Mouse (Mus musculus): ENCODE data around the gene Spem2. TPM values are rescaled to one million over a fixed set of nuclear protein-coding genes. Genes with fewer than 3 reads are reported as not detected.

Spem2 gene
- polyA plus RNA-seq, 1 experiment from 2014 or later = not detected

- ATAC-seq (ENCODE audit: insufficient read depth, low FRiP score, low read depth) = no peak
- H3K4me1 ChIP-seq = peaks cover 33% of the 10 kb centered on the region
- no peak overlapping the region for H3K27ac ChIP-seq
- 60% methylated on average over 8 of the region's 8 CpGs for WGBS
- peak overlapping the region; percentile 91 for H3K4me2 ChIP-seq
- peaks cover 3% of the 10 kb centered on the region; the same call in 1 of the 2 replicates for H3K27me3 ChIP-seq (replicated peaks)
- H3K36me3 ChIP-seq = no peaks in the 10 kb centered on the region
- H3K9ac ChIP-seq = 0 out of 2 replicates have a peak overlapping the region, but pooled peaks have one; percentile 0
- H3K4me3 ChIP-seq (replicated peaks) = peak overlapping the region; percentile 41
- no peaks in the 10 kb centered on the region for H3K9me3 ChIP-seq
These were observed 15.3 kb upstream of the Spem2 start for GRCm38 (mm10) chr11:69833554-69833953.

- Histone ChIP-seq H3K36me3 (peaks cover 25% of the 10 kb centered on the region), H3K4me3 (replicated peaks) (no peak overlapping the region), H3K27me3 (replicated peaks) (no peaks in the 10 kb centered on the region), H3K27ac (no peak overlapping the region), H3K9me3 (no peaks in the 10 kb centered on the region), H3K4me1 (peaks cover 9% of the 10 kb centered on the region), H3K9ac (no peak overlapping the region), H3K4me2 (no peak overlapping the region)
- 69% methylated on average over 5 of the region's 5 CpGs for WGBS
- ATAC-seq (ENCODE audit: insufficient read depth, low FRiP score, low read depth) = no peak
These were observed 10.6 kb upstream of the Spem2 start for GRCm38 (mm10) chr11:69828832-69829231.

GRCm38 (mm10) chr11:69823456-69823855, 5.2 kb upstream of the Spem2 start:
- no peak overlapping the region for H3K27ac ChIP-seq
- H3K4me3 ChIP-seq (replicated peaks) = no peak overlapping the region
- no peak overlapping the region for H3K4me2 ChIP-seq
- no peaks in the 10 kb centered on the region for H3K4me1 ChIP-seq
- no peaks in the 10 kb centered on the region for H3K9me3 ChIP-seq
- no peaks in the 10 kb centered on the region for H3K27me3 ChIP-seq (replicated peaks)
- H3K9ac ChIP-seq = no peak overlapping the region
- peaks cover 25% of the 10 kb centered on the region for H3K36me3 ChIP-seq
- WGBS = 73% methylated on average over 2 of the region's 2 CpGs
- ATAC-seq (ENCODE audit: insufficient read depth, low FRiP score, low read depth) = no peak

- H3K9me3 ChIP-seq = no peaks in the 10 kb centered on the region
- H3K4me2 ChIP-seq = no peak within 1 kb of the TSS
- peaks cover 14% of the 10 kb centered on the region for H3K36me3 ChIP-seq
- ATAC-seq (ENCODE audit: insufficient read depth, low FRiP score, low read depth) = no peak
- H3K4me3 ChIP-seq (replicated peaks) = no peak within 1 kb of the TSS
- H3K27ac ChIP-seq = no peak within 1 kb of the TSS
- H3K27me3 ChIP-seq (replicated peaks) = no peaks in the 10 kb centered on the region
- no peaks in the 10 kb centered on the region for H3K4me1 ChIP-seq
- WGBS = 86% methylated on average over 3 of the region's 3 CpGs
- no peak within 1 kb of the TSS for H3K9ac ChIP-seq
These were observed 3.8 kb upstream of the Spem2 start, which contains the start of gene Spem1 for GRCm38 (mm10) chr11:69822080-69822479. TSS of gene Spem1 (minus strand) at chr11:69822180.

- no peak overlapping the region for H3K9ac ChIP-seq
- ATAC-seq (ENCODE audit: insufficient read depth, low FRiP score, low read depth) = no peak
- H3K27me3 ChIP-seq (replicated peaks) = no peaks in the 10 kb centered on the region
- no peaks in the 10 kb centered on the region for H3K36me3 ChIP-seq
- no peak overlapping the region for H3K27ac ChIP-seq
- H3K4me2 ChIP-seq = no peak overlapping the region
- WGBS = 90% methylated on average over 8 of the region's 8 CpGs
- no peak overlapping the region for H3K4me3 ChIP-seq (replicated peaks)
- H3K9me3 ChIP-seq = no peaks in the 10 kb centered on the region
- H3K4me1 ChIP-seq = no peaks in the 10 kb centered on the region
These were observed 606 bp upstream of the Spem2 start for GRCm38 (mm10) chr11:69818871-69819270.

DNA sequence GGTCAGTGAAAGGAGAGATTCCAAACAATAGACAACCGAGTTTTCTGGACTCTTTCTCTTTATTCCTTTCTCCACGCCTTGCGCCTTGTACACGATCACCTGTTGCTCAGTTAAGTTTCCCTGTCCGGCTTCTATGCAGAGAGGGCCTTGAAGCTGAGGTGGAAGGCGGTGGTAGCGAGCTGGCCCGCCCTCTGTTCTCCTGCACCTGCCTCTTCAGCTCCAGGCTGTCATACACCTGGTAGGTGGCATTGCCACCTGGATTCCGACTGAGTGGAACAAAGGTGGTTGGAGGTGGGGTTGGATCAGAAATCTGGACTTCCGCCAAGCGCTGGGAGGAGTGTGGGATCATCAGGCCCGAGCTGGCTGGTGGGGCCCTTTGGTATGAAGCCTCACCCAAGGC, 1.7 kb downstream of the Spem2 start:
- 86% methylated on average over 12 of the region's 12 CpGs for WGBS

DNA sequence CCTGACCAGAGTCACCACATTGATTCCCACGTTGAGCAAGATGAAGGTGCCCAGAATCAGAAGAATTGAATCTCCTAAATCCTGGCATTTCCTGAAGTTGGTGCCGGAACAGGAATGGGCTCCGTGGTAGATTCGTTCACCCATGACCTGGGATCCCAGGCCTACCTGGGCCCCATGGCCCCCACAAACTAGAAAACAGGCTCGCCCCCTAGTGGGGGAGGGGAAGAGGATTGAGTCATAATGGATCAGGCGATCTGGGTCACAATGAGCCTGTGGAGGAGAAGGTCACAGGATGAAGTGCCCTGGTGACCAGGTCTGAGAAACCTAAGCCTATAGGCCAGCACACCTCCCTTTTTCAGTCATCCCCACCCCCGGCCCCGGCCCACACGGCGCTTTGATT, 3.1 kb downstream of the Spem2 start, which contains the start of gene Gm39566:
TSS of gene Gm39566 (minus strand) at position 144 of the 400 bp plus-strand sequence.
- Histone ChIP-seq H3K4me3 (replicated peaks) (no peak within 1 kb of the TSS), H3K36me3 (no peaks in the 10 kb centered on the region), H3K27me3 (replicated peaks) (no peaks in the 10 kb centered on the region), H3K27ac (no peak within 1 kb of the TSS), H3K9ac (no peak within 1 kb of the TSS), H3K9me3 (no peaks in the 10 kb centered on the region), H3K4me2 (no peak within 1 kb of the TSS), H3K4me1 (no peaks in the 10 kb centered on the region)
- no peak for ATAC-seq (ENCODE audit: insufficient read depth, low FRiP score, low read depth)
- WGBS = 57% methylated on average over 10 of the region's 10 CpGs

More for the DNA sequence above, 1.7 kb downstream of the Spem2 start:
- Histone ChIP-seq H3K4me3 (replicated peaks) (no peak overlapping the region), H3K9me3 (no peaks in the 10 kb centered on the region), H3K27ac (no peak overlapping the region), H3K4me2 (no peak overlapping the region), H3K36me3 (no peaks in the 10 kb centered on the region), H3K4me1 (no peaks in the 10 kb centered on the region), H3K27me3 (replicated peaks) (no peaks in the 10 kb centered on the region), H3K9ac (no peak overlapping the region)
- ATAC-seq (ENCODE audit: insufficient read depth, low FRiP score, low read depth) = no peak

DNA sequence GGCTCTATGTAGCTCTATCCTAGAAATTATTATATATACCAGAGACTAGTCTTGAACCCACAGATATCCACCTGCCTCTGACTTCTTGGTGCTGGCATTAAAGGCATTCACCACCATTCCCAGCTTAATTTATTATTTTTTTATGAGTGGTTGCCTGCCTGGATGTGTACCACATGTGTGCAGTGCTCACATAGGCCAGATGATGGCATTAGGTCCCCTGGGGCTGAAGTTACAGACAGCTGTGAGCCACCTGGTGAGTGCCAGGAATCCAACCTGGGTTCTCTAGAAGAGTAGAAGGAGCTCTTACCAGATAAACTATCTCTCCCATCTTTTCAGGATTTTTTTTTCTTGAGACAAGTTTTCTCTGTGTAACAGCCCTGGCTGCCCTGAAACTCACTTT, 8.0 kb downstream of the Spem2 start:
- Histone ChIP-seq H3K4me1 (no peaks in the 10 kb centered on the region), H3K27ac (no peak overlapping the region), H3K9ac (no peak overlapping the region), H3K36me3 (no peaks in the 10 kb centered on the region), H3K4me3 (replicated peaks) (no peak overlapping the region), H3K27me3 (replicated peaks) (no peaks in the 10 kb centered on the region), H3K4me2 (no peak overlapping the region), H3K9me3 (no peaks in the 10 kb centered on the region)
- ATAC-seq (ENCODE audit: insufficient read depth, low FRiP score, low read depth) = no peak

DNA sequence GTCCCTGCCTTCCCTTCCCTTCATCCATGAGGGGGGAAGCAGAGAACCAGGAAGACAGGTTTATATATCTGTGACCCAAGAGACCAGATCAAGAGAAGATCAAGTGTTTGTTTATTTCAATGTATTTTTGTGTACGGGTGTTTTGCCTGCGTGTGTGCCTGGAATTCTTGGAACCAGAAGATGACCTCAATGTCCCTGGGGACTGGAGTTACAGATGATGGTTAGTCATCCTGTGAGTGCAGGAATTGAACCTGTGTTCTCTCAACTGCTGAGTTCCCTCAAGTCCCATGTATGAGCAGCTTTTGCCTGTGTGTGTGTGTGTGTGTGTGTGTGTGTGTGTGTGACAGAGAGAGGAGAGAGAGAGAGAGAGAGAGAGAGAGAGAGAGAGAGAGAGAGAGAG, 10.6 kb downstream of the Spem2 start:
- Histone ChIP-seq H3K4me1 (peaks cover 23% of the 10 kb centered on the region), H3K27ac (no peak overlapping the region), H3K9ac (no peak overlapping the region), H3K4me2 (no peak overlapping the region), H3K36me3 (no peaks in the 10 kb centered on the region), H3K27me3 (replicated peaks) (peaks cover 6% of the 10 kb centered on the region; the same call in 1 of the 2 replicates), H3K4me3 (replicated peaks) (no peak overlapping the region), H3K9me3 (no peaks in the 10 kb centered on the region)
- no peak for ATAC-seq (ENCODE audit: insufficient read depth, low FRiP score, low read depth)
- WGBS = 77% methylated on average over 2 of the region's 2 CpGs

DNA sequence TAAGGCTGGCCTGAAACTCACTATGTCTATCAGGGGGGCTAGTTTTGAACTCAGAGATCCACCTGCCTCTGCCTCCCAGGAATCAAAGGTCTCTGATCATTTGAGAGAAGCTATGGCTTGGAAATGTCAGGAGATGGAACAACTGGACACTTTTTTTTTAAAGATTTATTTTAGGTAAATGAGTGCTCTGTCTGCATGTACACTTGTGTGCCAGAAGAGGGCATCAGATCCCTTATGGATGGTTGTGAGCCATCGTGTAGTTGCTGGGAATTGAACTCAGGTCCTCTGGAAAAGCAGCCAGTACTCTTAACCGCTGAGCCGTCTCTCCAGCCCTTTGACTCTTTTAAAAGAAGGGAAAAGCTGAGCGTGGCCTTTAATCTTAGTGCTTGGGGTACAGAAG, 11.9 kb downstream of the Spem2 start:
- Histone ChIP-seq H3K9me3 (no peaks in the 10 kb centered on the region), H3K27me3 (replicated peaks) (peaks cover 6% of the 10 kb centered on the region; the same call in 1 of the 2 replicates), H3K4me3 (replicated peaks) (no peak overlapping the region), H3K9ac (no peak overlapping the region), H3K36me3 (no peaks in the 10 kb centered on the region), H3K27ac (no peak overlapping the region), H3K4me1 (peaks cover 35% of the 10 kb centered on the region), H3K4me2 (no peak overlapping the region)
- ATAC-seq (ENCODE audit: insufficient read depth, low FRiP score, low read depth) = no peak
- WGBS = 74% methylated on average over 4 of the region's 4 CpGs

DNA sequence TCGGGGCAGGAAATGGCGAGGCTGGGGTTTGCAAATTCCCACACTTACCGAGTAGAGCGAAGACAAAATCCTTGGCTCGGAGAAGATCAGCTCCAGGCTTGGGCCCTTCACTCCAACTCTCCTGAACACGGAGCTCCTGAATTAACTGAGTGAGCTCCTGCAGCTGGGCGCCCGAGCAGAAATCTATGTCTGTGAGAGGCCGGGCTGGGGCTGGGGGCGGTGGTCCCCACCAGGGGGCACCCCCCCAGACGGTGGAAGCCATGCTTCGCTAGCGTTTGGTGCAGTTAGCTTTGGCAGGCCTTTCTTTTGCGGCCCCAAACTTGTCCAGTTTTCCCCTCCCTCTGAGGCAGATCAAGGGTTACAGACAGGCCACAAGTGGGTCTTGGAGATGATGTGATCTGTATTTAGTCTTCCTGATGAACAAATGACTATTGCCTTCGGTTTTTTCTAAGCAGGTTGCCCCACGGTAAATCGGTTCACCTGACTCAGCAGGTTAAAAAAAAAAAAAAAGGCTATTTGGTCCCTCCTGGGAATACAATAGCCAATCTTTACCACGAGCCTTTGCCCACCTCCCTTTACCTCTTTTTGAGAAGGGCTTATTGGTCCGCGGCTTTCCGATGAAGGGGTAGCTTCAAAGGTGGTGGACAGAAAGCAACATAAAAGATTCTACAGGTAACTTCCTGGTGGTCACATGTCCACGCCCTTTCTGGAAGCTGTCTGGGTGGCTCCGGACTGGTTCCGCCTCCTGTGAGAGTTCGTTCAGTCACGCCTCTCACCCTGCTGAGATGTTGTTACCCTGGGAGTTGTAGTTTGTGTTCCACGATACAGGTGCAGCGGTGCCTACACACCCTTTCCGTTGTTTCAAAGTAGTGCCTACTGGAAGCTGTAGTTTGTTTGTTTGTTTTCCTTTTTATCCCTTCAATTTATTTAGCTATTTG, 13.0 kb downstream of the Spem2 start, which contains the start of gene Tmem102:
TSS of gene Tmem102 (minus strand) at position 653 of the 938 bp plus-strand sequence.
- WGBS = 11% methylated on average over 29 of the region's 29 CpGs
- peaks cover 6% of the 10 kb centered on the region; the same call in 1 of the 2 replicates for H3K27me3 ChIP-seq (replicated peaks)
- no peaks in the 10 kb centered on the region for H3K9me3 ChIP-seq
- H3K4me1 ChIP-seq = peaks cover 46% of the 10 kb centered on the region
- H3K27ac ChIP-seq = no peak within 1 kb of the TSS; the same call in 1 of the 2 replicates
- H3K36me3 ChIP-seq = no peaks in the 10 kb centered on the region
- peak within 1 kb of the TSS; percentile 98 for H3K4me2 ChIP-seq
- no peak within 1 kb of the TSS; the same call in 1 of the 2 replicates for H3K9ac ChIP-seq
- H3K4me3 ChIP-seq (replicated peaks) = peak within 1 kb of the TSS; percentile 56
- peak; percentile 33; the same call in 1 of the 2 replicates for ATAC-seq (ENCODE audit: insufficient read depth, low FRiP score, low read depth)

- peak overlapping the region; percentile 98 for H3K4me2 ChIP-seq
- no peaks in the 10 kb centered on the region for H3K36me3 ChIP-seq
- 10% methylated on average over 12 of the region's 12 CpGs for WGBS
- H3K27me3 ChIP-seq (replicated peaks) = peaks cover 6% of the 10 kb centered on the region; the same call in 1 of the 2 replicates
- peak overlapping the region; percentile 56 for H3K4me3 ChIP-seq (replicated peaks)
- no peak overlapping the region; the same call in 1 of the 2 replicates for H3K9ac ChIP-seq
- H3K27ac ChIP-seq = no peak overlapping the region; the same call in 1 of the 2 replicates
- H3K9me3 ChIP-seq = no peaks in the 10 kb centered on the region
- peaks cover 52% of the 10 kb centered on the region for H3K4me1 ChIP-seq
- no peak for ATAC-seq (ENCODE audit: insufficient read depth, low FRiP score, low read depth)
These were observed 13.7 kb downstream of the Spem2 start for GRCm38 (mm10) chr11:69804652-69804940.
